ENCODE assay signal across 13 mouse cellular contexts in the genomic region with DNA sequence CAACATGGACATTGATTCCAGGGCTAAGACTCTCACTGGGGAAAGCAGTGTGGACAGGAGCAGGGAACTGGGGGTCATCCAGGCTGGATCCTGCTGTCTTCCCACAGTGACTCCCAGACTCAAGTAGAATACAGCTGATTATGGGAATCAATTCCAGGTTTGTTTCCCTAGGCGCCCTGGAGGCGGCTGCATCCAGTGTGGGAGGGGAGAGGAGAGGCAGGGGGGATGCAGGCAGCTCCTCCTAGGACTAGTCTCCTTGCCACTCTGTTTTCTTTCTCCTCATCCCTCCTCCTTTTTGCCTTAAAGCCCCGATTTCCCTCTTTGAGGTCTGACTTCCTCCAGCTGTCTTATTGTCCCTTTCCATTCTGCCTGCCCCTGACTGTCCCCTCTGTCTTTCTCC. TPM values are rescaled to one million over a fixed set of nuclear protein-coding genes. Genes with fewer than 3 reads are reported as not detected.
DNase-seq lines count a peak whose midpoint lies in the region; ATAC-seq and TF ChIP-seq lines count a peak whose summit lies in the region.
"Had no signal": no experiment of that assay in that cellular context is flagged by ENCODE, and none has a peak within 500 bp of the region (broad histone marks: within the 10 kb centered on the region; RNA-seq: fewer than 3 reads in every experiment).

No protein-coding gene starts in this region.

- TF ChIP-seq POLR2A in ES-Bruce4 (IDR thresholded peaks at IDR 0.05; ENCODE audit: insufficient read depth, low read length), result no peak

- in situ Hi-C loops in ES-E14 (cut with MboI; ENCODE audit: low sequenced_read_pairs in 2 of 2, unreplicated experiment in 2 of 2), result no loop called here

- H3K4me2 ChIP-seq in forebrain, postnatal 0 days (ENCODE audit: low read depth), result no peak overlapping the region
- H3K4me2 ChIP-seq in midbrain, embryonic 12.5 days (replicated peaks), result no peak overlapping the region
- H3K4me2 ChIP-seq: heart, embryonic 13.5 days had no signal

- DNase-seq in ES-E14 (ENCODE audit: low read depth, low spot score), result no peak
- no peak for DNase-seq in forebrain, postnatal 0 days
- DNase-seq in lung, postnatal 4 days, result no peak
- no peak for DNase-seq in frontal cortex, postnatal 14 days (ENCODE audit: low spot score in 2 of 2)
- DNase-seq: cerebellum, adult 11 months; gastrocnemius, postnatal 10 days; lung, adult 2 months had no signal

- H3K9ac ChIP-seq in ES-Bruce4 (ENCODE audit: low read depth, poor library complexity, severe bottlenecking) (no peak overlapping the region), ES-E14 (ENCODE audit: insufficient read depth, low read depth, low read length, poor library complexity, severe bottlenecking) (peak overlapping the region; percentile 9; the same call in 1 of the 2 replicates)
- peak overlapping the region; percentile 18; the same call in 1 of the 2 replicates for H3K9ac ChIP-seq in forebrain, postnatal 0 days
- H3K9ac ChIP-seq in midbrain, embryonic 12.5 days (replicated peaks), result no peak overlapping the region
- H3K9ac ChIP-seq: heart, embryonic 13.5 days had no signal

- H3K4me3 ChIP-seq in ES-Bruce4 (ENCODE audit: low read depth, low read length) (no peak overlapping the region), ES-E14 (ENCODE audit: insufficient read depth in 1 of 2, low read depth in 1 of 2, low read length in 2 of 2, poor library complexity in 1 of 2, severe bottlenecking in 1 of 2) (no peak overlapping the region)
- no peak overlapping the region for H3K4me3 ChIP-seq in forebrain, postnatal 0 days (ENCODE audit: low read depth, low read length)
- H3K4me3 ChIP-seq in midbrain, embryonic 12.5 days, result no peak overlapping the region
- H3K4me3 ChIP-seq: heart, embryonic 13.5 days had no signal

- TF ChIP-seq EP300 in ES-Bruce4 (IDR thresholded peaks at IDR 0.05; ENCODE audit: insufficient read depth, low read depth, low read length), result no peak

- H3K27ac ChIP-seq in ES-Bruce4 (ENCODE audit: insufficient read depth, low read length) (peak overlapping the region; percentile 24), ES-E14 (ENCODE audit: insufficient read depth, low read depth, low read length, poor library complexity, severe bottlenecking) (peak overlapping the region; percentile 77; the same call in 1 of the 2 replicates)
- peak overlapping the region; percentile 91 for H3K27ac ChIP-seq in forebrain, postnatal 0 days (ENCODE audit: low read depth, low read length)
- peak overlapping the region; percentile 83 for H3K27ac ChIP-seq in midbrain, embryonic 12.5 days (replicated peaks)
- H3K27ac ChIP-seq: heart, embryonic 13.5 days; kidney, postnatal 0 days had no signal

- H3K4me1 ChIP-seq in ES-Bruce4 (ENCODE audit: control insufficient read depth, insufficient read depth, low read length) (peaks cover 21% of the 10 kb centered on the region), ES-E14 (ENCODE audit: control insufficient read depth in 2 of 2, insufficient read depth in 2 of 2, low read length in 2 of 2, poor library complexity in 1 of 2) (peaks cover 14 to 53% of the 10 kb centered on the region in 2 experiments)
- H3K4me1 ChIP-seq in forebrain, postnatal 0 days (ENCODE audit: insufficient read depth), result peaks cover 24% of the 10 kb centered on the region
- H3K4me1 ChIP-seq in midbrain, embryonic 12.5 days, result peaks cover 37% of the 10 kb centered on the region

- H3K9me3 ChIP-seq in ES-Bruce4 (replicated peaks; ENCODE audit: control insufficient read depth, insufficient read depth, low read length, poor library complexity, severe bottlenecking), result no peaks in the 10 kb centered on the region
- H3K9me3 ChIP-seq in ES-E14 (ENCODE audit: control insufficient read depth, insufficient read depth, low read depth, low read length), result no peaks in the 10 kb centered on the region
- H3K9me3 ChIP-seq in forebrain, postnatal 0 days (ENCODE audit: low read length), result no peaks in the 10 kb centered on the region
- no peaks in the 10 kb centered on the region for H3K9me3 ChIP-seq in midbrain, embryonic 12.5 days
- H3K9me3 ChIP-seq: heart, embryonic 13.5 days had no signal

- H3K27me3 ChIP-seq in ES-Bruce4 (ENCODE audit: control insufficient read depth, insufficient read depth, low read length, poor library complexity, severe bottlenecking), result no peaks in the 10 kb centered on the region
- H3K27me3 ChIP-seq in forebrain, postnatal 0 days (ENCODE audit: insufficient read depth, low read length), result no peaks in the 10 kb centered on the region
- 0 out of 2 replicates have a peak, but pooled peaks cover 11% of the 10 kb centered on the region for H3K27me3 ChIP-seq in midbrain, embryonic 12.5 days

- H3K36me3 ChIP-seq in ES-Bruce4 (ENCODE audit: control insufficient read depth, insufficient read depth, low read length, poor library complexity, severe bottlenecking), result no peaks in the 10 kb centered on the region
- H3K36me3 ChIP-seq in ES-E14 (ENCODE audit: control insufficient read depth, insufficient read depth, low read length, poor library complexity, severe bottlenecking), result no peaks in the 10 kb centered on the region
- no peaks in the 10 kb centered on the region for H3K36me3 ChIP-seq in forebrain, postnatal 0 days (ENCODE audit: insufficient read depth)
- no peaks in the 10 kb centered on the region; the same call in 1 of the 2 replicates for H3K36me3 ChIP-seq in midbrain, embryonic 12.5 days
- H3K36me3 ChIP-seq: heart, embryonic 13.5 days had no signal

- no peak for TF ChIP-seq CTCF in ES-Bruce4 (IDR thresholded peaks at IDR 0.05; ENCODE audit: low read depth, low read length)
- no peak for TF ChIP-seq CTCF in forebrain, postnatal 0 days (IDR thresholded peaks at IDR 0.05; ENCODE audit: low read depth)

- peak; percentile 18 for ATAC-seq in forebrain, postnatal 0 days
- peak; percentile 17; the same call in 1 of the 2 replicates for ATAC-seq in midbrain, embryonic 12.5 days (ENCODE audit: low FRiP score, low read depth)
- ATAC-seq in erythroblast, adult 5-6 weeks (replicated peaks; ENCODE audit: low FRiP score, poor library complexity, severe bottlenecking), result no peak

- WGBS in forebrain, postnatal 0 days, result 11% methylated on average over 3 of the region's 3 CpGs
- 4% methylated on average over 3 of the region's 3 CpGs for WGBS in midbrain, embryonic 12.5 days

TF ChIP-seq in ES-E14, 5 proteins besides CTCF, POLR2A, EP300 and RAD21:
- TF ChIP-seq ZC3H11A (IDR thresholded peaks at IDR 0.05; ENCODE audit: borderline replicate concordance, low read depth, low read length) (no peak), MAFK (IDR thresholded peaks at IDR 0.05; ENCODE audit: insufficient read depth, low read depth, low read length) (no peak), CHD2 (IDR thresholded peaks at IDR 0.05; ENCODE audit: low read depth, low read length) (no peak), ZNF384 (IDR thresholded peaks at IDR 0.05; ENCODE audit: low read depth, low read length) (no peak), HCFC1 (IDR thresholded peaks at IDR 0.05; ENCODE audit: borderline replicate concordance, insufficient read depth, low read length) (no peak)

RNA-seq across cellular contexts. Expression of a gene that starts 59.1 kb away (rescaled TPM):
- 1.8 and 2.1 TPM in 2 replicates for polyA plus RNA-seq in ES-Bruce4 (2011; ENCODE audit: insufficient read depth, insufficient read length, low read depth, missing spikeins)
- 10.4 and 24.4 TPM in 2 replicates for total RNA-seq in ES-E14 (2012; rRNA removed)
- total RNA-seq in forebrain, postnatal 0 days (2014; rRNA removed), result 0.92 and 2.7 TPM in 2 replicates
- polyA plus RNA-seq in forebrain, postnatal 0 days (2015; fragmentation: Nextera tagmentation; extraction: Ambion mirVana), result 0.72 and 1.4 TPM in 2 replicates
- 2.3 and 2.5 TPM in 2 replicates for polyA plus RNA-seq in midbrain, embryonic 12.5 days (2016; fragmentation: Nextera tagmentation; extraction: Ambion mirVana)
- total RNA-seq in erythroblast, adult 5-6 weeks (2015; ENCODE audit: low replicate concordance), result 1.5 TPM in 2 replicates
- total RNA-seq in erythroblast, adult 5-6 weeks (2017; ENCODE audit: low replicate concordance), result 0.51 and 0.70 TPM in 2 replicates
- total RNA-seq: MEL had no signal

Comparison
In these comparisons a context has a peak if more than half of its experiments do, and no peak if none do; other contexts are left out.
1. H3K27ac ChIP-seq: peak in every context shown above with its lines; median percentile 91 in forebrain, postnatal 0 days; 83 in midbrain, embryonic 12.5 days; 77 in ES-E14; 24 in ES-Bruce4.
2. H3K9ac ChIP-seq: peak in ES-E14 (single experiment) and forebrain, postnatal 0 days (single experiment); none in ES-Bruce4 (single experiment) and midbrain, embryonic 12.5 days (single experiment).